Mouse (Mus musculus) G1E (cell line): ENCODE measurements at regions not wholly inside any gene's neighbourhood (a gene's known extent, or its start where the extent isn't known, plus 50 kb on each side); places are given as distances from the start of the nearest gene placed in this dataset.

Source experiments
- CTCF ChIP-seq: IDR thresholded peaks from 2 replicates; pipeline ENCODE4 v1.5.1; 2012; ENCODE audit warnings: low read depth, low read length, inconsistent platforms, mixed read lengths
- GATA1 ChIP-seq: IDR thresholded peaks from 2 replicates; pipeline ENCODE4 v1.6.1; 2012; ENCODE audit warnings: borderline replicate concordance, low read length, inconsistent platforms, mixed read lengths
- POLR2AphosphoS5 ChIP-seq: IDR thresholded peaks from 2 replicates; pipeline ENCODE4 v1.6.1; 2012; ENCODE audit warnings: low read depth, low read length, inconsistent platforms; ENCODE audit not compliant: insufficient replicate concordance
- TAL1 ChIP-seq: conservative IDR thresholded peaks from 2 replicates; pipeline ENCODE4 v1.6.1; 2012; ENCODE audit warnings: low read depth, low read length, inconsistent platforms, mixed read lengths

DNA sequence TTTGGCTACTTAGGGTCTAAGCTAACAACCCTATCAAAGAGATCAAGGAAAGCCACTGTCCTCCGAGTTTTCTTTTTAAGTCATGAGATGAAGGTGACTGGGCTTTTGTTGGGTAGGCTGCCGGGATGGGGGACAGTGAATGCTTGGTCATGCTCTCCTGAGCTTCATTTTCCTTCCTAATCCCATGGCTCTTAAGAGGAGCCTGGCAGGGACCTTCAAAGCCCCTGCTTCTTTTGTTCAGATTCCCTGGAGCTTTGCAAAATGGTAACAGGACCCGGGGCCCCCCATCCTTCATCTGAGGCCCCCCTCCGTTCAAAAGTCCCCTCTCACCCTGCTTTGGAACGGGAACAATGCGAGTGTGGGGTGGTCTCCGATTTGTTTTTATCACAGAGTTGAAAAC lies 82.9 kb downstream of the Chst2 start:
- TF ChIP-seq CTCF (no peak), TAL1 (no peak), POLR2AphosphoS5 (no peak), GATA1 (no peak)
